Mouse (Mus musculus): Measurements from ENCODE around the gene Sgcd. TPM values are rescaled to one million over a fixed set of nuclear protein-coding genes. Genes with fewer than 3 reads are reported as not detected.
"Not testable (repeated sequence)": the region's sequence is repeated elsewhere in the genome, so short reads cannot be mapped to it uniquely, and the experiment has no call there.

Gene Sgcd
- polyA plus RNA-seq, 1 experiment from 2014 or later = 3.0 TPM

GRCm38 (mm10) chr11:47446337-47446736, 542.4 kb downstream of the Sgcd start:
- Histone ChIP-seq H3K4me3 (ENCODE audit: low read length) (no peak overlapping the region), H3K4me1 (replicated peaks; ENCODE audit: control insufficient read depth, insufficient read depth, low read length) (no peaks in the 10 kb centered on the region), H3K9ac (ENCODE audit: low read length) (no peak overlapping the region), H3K27ac (ENCODE audit: low read length) (no peak overlapping the region), H3K36me3 (ENCODE audit: control insufficient read depth, insufficient read depth, low read length) (no peaks in the 10 kb centered on the region), H3K4me2 (ENCODE audit: low read depth, low read length) (no peak overlapping the region), H3K27me3 (ENCODE audit: control insufficient read depth, insufficient read depth, low read depth, low read length) (no peaks in the 10 kb centered on the region), H3K9me3 (ENCODE audit: control insufficient read depth, low read length) (no peaks in the 10 kb centered on the region)
- 74% methylated on average over 3 of the region's 3 CpGs for WGBS
- no peak for ATAC-seq (ENCODE audit: low read depth)

DNA sequence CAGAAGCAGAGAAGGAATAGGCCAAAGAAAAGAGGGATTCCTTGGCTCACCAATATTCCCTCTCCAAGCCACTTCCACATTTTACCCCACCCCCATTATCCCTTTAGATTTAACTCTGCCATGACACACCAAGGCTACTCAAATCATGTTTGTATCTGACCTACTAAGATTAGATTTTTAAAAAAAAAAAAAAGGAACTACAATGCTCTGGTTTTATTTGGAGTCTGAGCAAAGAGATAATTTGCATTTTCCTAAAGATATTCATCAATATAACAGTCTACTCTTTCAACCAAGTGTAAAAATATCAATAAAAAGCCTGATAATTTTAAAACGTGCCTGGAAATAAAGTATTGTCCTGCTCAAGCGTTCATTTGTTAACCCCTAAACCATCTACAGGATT, 543.1 kb downstream of the Sgcd start:
- WGBS = 65% methylated on average over 2 of the region's 2 CpGs
- H3K4me1 ChIP-seq (replicated peaks; ENCODE audit: control insufficient read depth, insufficient read depth, low read length) = no peaks in the 10 kb centered on the region
- H3K4me2 ChIP-seq (ENCODE audit: low read depth, low read length) = no peak overlapping the region
- H3K4me3 ChIP-seq (ENCODE audit: low read length) = no peak overlapping the region
- no peaks in the 10 kb centered on the region for H3K9me3 ChIP-seq (ENCODE audit: control insufficient read depth, low read length)
- no peak overlapping the region for H3K9ac ChIP-seq (ENCODE audit: low read length)
- no peak for ATAC-seq (ENCODE audit: low read depth)
- no peaks in the 10 kb centered on the region for H3K27me3 ChIP-seq (ENCODE audit: control insufficient read depth, insufficient read depth, low read depth, low read length)
- H3K27ac ChIP-seq (ENCODE audit: low read length) = no peak overlapping the region
- H3K36me3 ChIP-seq (ENCODE audit: control insufficient read depth, insufficient read depth, low read length) = no peaks in the 10 kb centered on the region

- Histone ChIP-seq H3K27ac (ENCODE audit: low read length) (no peak overlapping the region), H3K27me3 (ENCODE audit: control insufficient read depth, insufficient read depth, low read depth, low read length) (no peaks in the 10 kb centered on the region), H3K4me3 (ENCODE audit: low read length) (no peak overlapping the region), H3K4me2 (ENCODE audit: low read depth, low read length) (no peak overlapping the region), H3K4me1 (replicated peaks; ENCODE audit: control insufficient read depth, insufficient read depth, low read length) (no peaks in the 10 kb centered on the region), H3K36me3 (ENCODE audit: control insufficient read depth, insufficient read depth, low read length) (no peaks in the 10 kb centered on the region), H3K9ac (ENCODE audit: low read length) (no peak overlapping the region), H3K9me3 (ENCODE audit: control insufficient read depth, low read length) (no peaks in the 10 kb centered on the region)
- ATAC-seq (ENCODE audit: low read depth) = no peak
- 51% methylated on average over 2 of the region's 2 CpGs for WGBS
Observed at GRCm38 (mm10) chr11:47442266-47442665, 546.5 kb downstream of the Sgcd start.

DNA sequence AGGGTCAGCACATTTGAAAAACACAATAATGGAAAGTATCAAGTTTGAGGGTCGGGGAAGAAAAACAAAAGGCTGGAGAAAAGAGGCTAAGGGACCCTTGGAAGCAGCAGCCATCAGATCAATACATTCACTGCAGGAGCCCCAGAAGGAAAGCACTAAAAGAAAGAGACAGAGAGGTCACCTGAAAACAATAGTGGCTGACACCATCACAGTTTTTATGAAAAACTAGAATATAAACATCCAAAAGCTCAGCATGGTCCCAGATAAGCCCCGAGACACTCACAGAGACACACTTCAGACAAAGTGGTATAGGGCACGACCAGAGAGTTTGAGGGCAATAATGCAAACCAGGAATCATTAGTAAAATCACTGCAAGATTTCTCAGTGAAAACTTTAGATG, 589.2 kb downstream of the Sgcd start:
- 28% methylated on average over 3 of the region's 3 CpGs for WGBS
- no peak overlapping the region for H3K27ac ChIP-seq (ENCODE audit: low read length)
- H3K4me3 ChIP-seq (ENCODE audit: low read length) = no peak overlapping the region
- H3K4me2 ChIP-seq (ENCODE audit: low read depth, low read length) = no peak overlapping the region
- H3K9me3 ChIP-seq (ENCODE audit: control insufficient read depth, low read length) = no peaks in the 10 kb centered on the region
- no peak overlapping the region for H3K9ac ChIP-seq (ENCODE audit: low read length)
- H3K27me3 ChIP-seq (ENCODE audit: control insufficient read depth, insufficient read depth, low read depth, low read length) = no peaks in the 10 kb centered on the region
- H3K4me1 ChIP-seq (replicated peaks; ENCODE audit: control insufficient read depth, insufficient read depth, low read length) = no peaks in the 10 kb centered on the region
- no peaks in the 10 kb centered on the region for H3K36me3 ChIP-seq (ENCODE audit: control insufficient read depth, insufficient read depth, low read length)
- ATAC-seq (ENCODE audit: low read depth) = no peak

DNA sequence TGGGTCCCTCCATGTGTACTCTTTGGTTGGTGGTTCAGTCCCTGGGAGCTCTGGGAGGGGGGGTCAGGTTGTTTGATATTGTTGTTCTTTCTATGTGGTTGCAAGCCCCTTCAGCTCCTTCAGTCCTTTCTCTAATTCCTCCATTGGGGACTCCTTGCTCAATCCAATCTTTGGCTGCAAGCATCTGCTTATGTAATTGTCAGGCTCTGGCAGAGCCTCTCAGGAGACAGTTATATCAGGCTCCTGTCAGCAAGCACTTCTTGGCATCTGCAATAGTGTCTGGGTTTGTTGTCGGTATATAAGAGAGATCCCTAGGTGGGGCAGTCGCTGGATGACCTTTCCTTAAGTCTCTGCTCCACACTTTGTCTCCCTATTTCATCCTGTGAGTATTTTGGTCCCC, 598.0 kb downstream of the Sgcd start:
- not testable (repeated sequence) for H3K27ac ChIP-seq (ENCODE audit: low read length); H3K9ac ChIP-seq (ENCODE audit: low read length); H3K9me3 ChIP-seq (ENCODE audit: control insufficient read depth, low read length); H3K36me3 ChIP-seq (ENCODE audit: control insufficient read depth, insufficient read depth, low read length); H3K4me2 ChIP-seq (ENCODE audit: low read depth, low read length); ATAC-seq (ENCODE audit: low read depth); H3K4me3 ChIP-seq (ENCODE audit: low read length); H3K4me1 ChIP-seq (replicated peaks; ENCODE audit: control insufficient read depth, insufficient read depth, low read length); H3K27me3 ChIP-seq (ENCODE audit: control insufficient read depth, insufficient read depth, low read depth, low read length)
- 52% methylated on average over 2 of the region's 2 CpGs for WGBS

DNA sequence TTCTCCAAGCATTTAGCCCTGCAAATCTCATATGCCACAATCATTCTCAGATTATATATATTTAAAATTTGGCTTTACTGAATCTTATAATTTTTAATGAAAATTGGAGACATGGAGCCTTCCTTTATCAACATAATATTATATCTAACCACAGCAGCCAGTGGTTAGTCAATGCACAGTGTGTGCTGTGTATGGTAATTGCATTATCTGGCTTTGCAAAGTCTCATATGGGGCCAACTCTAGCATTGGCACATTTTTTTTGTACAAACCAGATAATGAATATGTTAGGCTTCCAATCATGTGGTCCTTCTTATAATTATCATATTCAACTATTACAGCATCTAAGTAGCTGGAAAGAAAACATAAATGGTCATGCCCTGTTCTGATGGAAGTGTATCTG, 599.4 kb downstream of the Sgcd start:
- Histone ChIP-seq H3K27me3 (ENCODE audit: control insufficient read depth, insufficient read depth, low read depth, low read length) (no peaks in the 10 kb centered on the region), H3K9ac (ENCODE audit: low read length) (no peak overlapping the region), H3K4me2 (ENCODE audit: low read depth, low read length) (no peak overlapping the region), H3K36me3 (ENCODE audit: control insufficient read depth, insufficient read depth, low read length) (no peaks in the 10 kb centered on the region), H3K4me3 (ENCODE audit: low read length) (no peak overlapping the region), H3K9me3 (ENCODE audit: control insufficient read depth, low read length) (no peaks in the 10 kb centered on the region), H3K27ac (ENCODE audit: low read length) (no peak overlapping the region), H3K4me1 (replicated peaks; ENCODE audit: control insufficient read depth, insufficient read depth, low read length) (no peaks in the 10 kb centered on the region)
- ATAC-seq (ENCODE audit: low read depth) = no peak

DNA sequence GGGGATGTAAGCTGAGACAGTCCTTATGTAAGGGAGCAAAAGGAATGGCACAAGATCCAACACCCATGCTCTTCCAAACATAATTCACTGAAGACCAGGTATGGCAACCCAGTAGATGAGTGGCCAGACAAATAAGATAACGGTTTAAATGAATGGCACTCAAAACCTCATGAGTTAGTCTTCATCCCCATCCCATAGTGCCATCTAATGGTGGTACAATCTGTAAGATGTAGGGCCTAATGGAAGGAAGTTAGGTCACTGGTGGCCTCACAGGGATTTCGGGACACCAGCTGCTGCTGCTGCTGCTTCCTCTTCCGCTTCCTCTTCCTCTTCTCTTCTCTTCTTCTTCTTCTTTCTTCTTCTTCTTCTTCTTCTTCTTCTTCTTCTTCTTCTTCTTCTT, 601.0 kb downstream of the Sgcd start:
- Histone ChIP-seq H3K9me3 (ENCODE audit: control insufficient read depth, low read length) (no peaks in the 10 kb centered on the region), H3K4me2 (ENCODE audit: low read depth, low read length) (no peak overlapping the region), H3K36me3 (ENCODE audit: control insufficient read depth, insufficient read depth, low read length) (no peaks in the 10 kb centered on the region), H3K4me1 (replicated peaks; ENCODE audit: control insufficient read depth, insufficient read depth, low read length) (no peaks in the 10 kb centered on the region), H3K27ac (ENCODE audit: low read length) (no peak overlapping the region), H3K4me3 (ENCODE audit: low read length) (no peak overlapping the region), H3K27me3 (ENCODE audit: control insufficient read depth, insufficient read depth, low read depth, low read length) (no peaks in the 10 kb centered on the region), H3K9ac (ENCODE audit: low read length) (no peak overlapping the region)
- ATAC-seq (ENCODE audit: low read depth) = no peak
- WGBS = 62% methylated on average over 3 of the region's 3 CpGs

DNA sequence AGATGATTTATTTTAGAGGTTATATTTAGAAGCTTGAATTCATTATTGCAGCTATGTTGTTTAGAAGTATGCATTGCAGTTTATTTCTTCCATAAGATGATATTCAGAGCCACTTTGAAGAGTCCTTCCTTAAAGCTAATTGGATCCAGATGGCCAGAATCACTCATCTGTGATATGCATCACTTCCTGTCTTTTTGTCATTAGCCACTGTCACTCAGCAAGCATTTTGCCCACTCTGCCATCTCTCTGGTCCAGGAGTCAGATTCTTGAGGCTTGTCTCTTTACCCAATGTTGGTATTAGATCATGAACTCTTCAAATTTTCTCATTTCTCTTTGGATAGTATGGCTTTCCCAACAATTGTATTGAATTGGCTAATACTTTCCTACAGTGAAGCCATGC, 602.6 kb downstream of the Sgcd start:
- no peak overlapping the region for H3K9ac ChIP-seq (ENCODE audit: low read length)
- ATAC-seq (ENCODE audit: low read depth) = no peak

GRCm38 (mm10) chr11:47379630-47379958, 609.2 kb downstream of the Sgcd start:
- no peaks in the 10 kb centered on the region; the same call in 1 of the 2 replicates for H3K4me1 ChIP-seq (replicated peaks; ENCODE audit: control insufficient read depth, insufficient read depth, low read length)
- peak overlapping the region; percentile 52 for H3K4me3 ChIP-seq (ENCODE audit: low read length)
- 31% methylated on average over 4 of the region's 4 CpGs for WGBS
- no peaks in the 10 kb centered on the region for H3K27me3 ChIP-seq (ENCODE audit: control insufficient read depth, insufficient read depth, low read depth, low read length)
- no peak for ATAC-seq (ENCODE audit: low read depth)
- H3K9me3 ChIP-seq (ENCODE audit: control insufficient read depth, low read length) = no peaks in the 10 kb centered on the region
- peak overlapping the region; percentile 77 for H3K4me2 ChIP-seq (ENCODE audit: low read depth, low read length)
- peak overlapping the region; percentile 75 for H3K9ac ChIP-seq (ENCODE audit: low read length)
- no peaks in the 10 kb centered on the region for H3K36me3 ChIP-seq (ENCODE audit: control insufficient read depth, insufficient read depth, low read length)
- H3K27ac ChIP-seq (ENCODE audit: low read length) = peak overlapping the region; percentile 70

More for the DNA sequence above, 602.6 kb downstream of the Sgcd start:
- no peaks in the 10 kb centered on the region for H3K4me1 ChIP-seq (replicated peaks; ENCODE audit: control insufficient read depth, insufficient read depth, low read length)
- no peaks in the 10 kb centered on the region for H3K9me3 ChIP-seq (ENCODE audit: control insufficient read depth, low read length)
- no peak overlapping the region for H3K27ac ChIP-seq (ENCODE audit: low read length)
- no peaks in the 10 kb centered on the region for H3K27me3 ChIP-seq (ENCODE audit: control insufficient read depth, insufficient read depth, low read depth, low read length)
- no peak overlapping the region for H3K4me3 ChIP-seq (ENCODE audit: low read length)
- no peak overlapping the region for H3K4me2 ChIP-seq (ENCODE audit: low read depth, low read length)
- H3K36me3 ChIP-seq (ENCODE audit: control insufficient read depth, insufficient read depth, low read length) = no peaks in the 10 kb centered on the region

GRCm38 (mm10) chr11:47378843-47379629, 609.7 kb downstream of the Sgcd start:
- 2% methylated on average over 25 of the region's 25 CpGs for WGBS
- peak overlapping the region; percentile 52 for H3K4me3 ChIP-seq (ENCODE audit: low read length)
- H3K27ac ChIP-seq (ENCODE audit: low read length) = peak overlapping the region; percentile 70
- H3K4me1 ChIP-seq (replicated peaks; ENCODE audit: control insufficient read depth, insufficient read depth, low read length) = no peaks in the 10 kb centered on the region; the same call in 1 of the 2 replicates
- ATAC-seq (ENCODE audit: low read depth) = peak; percentile 96
- no peaks in the 10 kb centered on the region for H3K9me3 ChIP-seq (ENCODE audit: control insufficient read depth, low read length)
- H3K36me3 ChIP-seq (ENCODE audit: control insufficient read depth, insufficient read depth, low read length) = no peaks in the 10 kb centered on the region
- H3K4me2 ChIP-seq (ENCODE audit: low read depth, low read length) = peak overlapping the region; percentile 77
- no peaks in the 10 kb centered on the region for H3K27me3 ChIP-seq (ENCODE audit: control insufficient read depth, insufficient read depth, low read depth, low read length)
- peak overlapping the region; percentile 75 for H3K9ac ChIP-seq (ENCODE audit: low read length)

Data from lung, embryonic 16.5 days (tissue).